Mouse (Mus musculus) intestine, embryonic 16.5 days (tissue): Measurements from ENCODE around the gene Elp5. TPM values are rescaled to one million over a fixed set of nuclear protein-coding genes. Genes with fewer than 3 reads are reported as not detected.
A peak's percentile ranks its signal among the peaks of the same experiment; 100 is the strongest.

Experiments
- ATAC-seq: fragments of 200-750 bp; cut with Nextera tagmentation; 2 replicates; pipeline ENCODE4 v1.8.0; 2017; ENCODE audit warnings: moderate TSS enrichment, moderate library complexity
- H3K27ac ChIP-seq: fragments of 300-500 bp; sonication (generic); 2 replicates; pipeline ENCODE4 v1.5.1; 2014; ENCODE audit warnings: mild to moderate bottlenecking, low read length
- H3K27me3 ChIP-seq: fragments of 300-500 bp; sonication (generic); replicated peaks from 2 replicates; pipeline ENCODE4 v1.6.1; 2014; ENCODE audit warnings: low read length, control low read depth, mixed read lengths; ENCODE audit not compliant: control insufficient read depth, insufficient read depth
- H3K36me3 ChIP-seq: fragments of 300-500 bp; sonication (generic); 2 replicates; pipeline ENCODE4 v1.6.1; 2014; ENCODE audit warnings: low read length, control low read depth; ENCODE audit not compliant: control insufficient read depth, insufficient read depth
- H3K4me1 ChIP-seq: fragments of 300-500 bp; sonication (generic); 2 replicates; pipeline ENCODE4 v1.6.1; 2014; ENCODE audit warnings: low read length, control low read depth, mixed read lengths; ENCODE audit not compliant: control insufficient read depth, insufficient read depth
- H3K4me2 ChIP-seq: fragments of 300-500 bp; sonication (generic); 2 replicates; pipeline ENCODE4 v1.6.1; 2014; ENCODE audit warnings: low read depth, low read length, control low read depth
- H3K4me3 ChIP-seq: fragments of 300-500 bp; sonication (generic); 2 replicates; pipeline ENCODE4 v1.5.1; 2014; ENCODE audit warnings: mild to moderate bottlenecking, low read length
- H3K9ac ChIP-seq: fragments of 300-500 bp; sonication (generic); 2 replicates; pipeline ENCODE4 v1.6.1; 2014; ENCODE audit warnings: low read depth, low read length
- H3K9me3 ChIP-seq: fragments of 300-500 bp; sonication (generic); 2 replicates; pipeline ENCODE4 v1.6.1; 2016; ENCODE audit warnings: low read length, control low read depth; ENCODE audit not compliant: control insufficient read depth
- WGBS: fragments of 180-500 bp; shearing (Covaris S2); extraction: QIAGEN DNeasy Blood & Tissue Kit; methylation state at CpG from one replicate; pipeline ENCODE4 v1.1.7; 2014; 5-methylcytosine and 5-hydroxymethylcytosine counted together
- polyA plus RNA-seq: library from polyadenylated mRNA; unstranded; fragments of >200 nt; fragmentation: Nextera tagmentation; extraction: Ambion mirVana; gene quantifications from 2 replicates; pipeline ENCODE4 v1.2.1, GENCODE M21; 2015

Gene Elp5
- polyA plus RNA-seq, 1 experiment from 2014 or later: 106 TPM

GRCm38 (mm10) chr11:69936714-69937347 is 45.5 kb downstream of the Elp5 start:
- Histone ChIP-seq H3K4me3 (no peak overlapping the region), H3K27ac (no peak overlapping the region), H3K27me3 (0 out of 2 replicates have a peak, but pooled peaks cover 3% of the 10 kb centered on the region), H3K4me2 (peak overlapping the region; percentile 100), H3K9ac (0 out of 2 replicates have a peak overlapping the region, but pooled peaks have one; percentile 22), H3K9me3 (no peaks in the 10 kb centered on the region), H3K36me3 (no peaks in the 10 kb centered on the region), H3K4me1 (peaks cover 35% of the 10 kb centered on the region)
- WGBS: 28% methylated on average over 9 of the region's 9 CpGs
- no peak for ATAC-seq

GRCm38 (mm10) chr11:69936156-69936555 is 46.2 kb downstream of the Elp5 start:
- Histone ChIP-seq H3K9me3 (no peaks in the 10 kb centered on the region), H3K4me3 (peak overlapping the region; percentile 55), H3K4me1 (peaks cover 35% of the 10 kb centered on the region), H3K27me3 (0 out of 2 replicates have a peak, but pooled peaks cover 3% of the 10 kb centered on the region), H3K27ac (no peak overlapping the region), H3K4me2 (peak overlapping the region; percentile 100), H3K36me3 (no peaks in the 10 kb centered on the region), H3K9ac (peak overlapping the region; percentile 67)
- WGBS: 1% methylated on average over 30 of the region's 30 CpGs
- no peak; the same call in 1 of the 2 replicates for ATAC-seq

- peak within 1 kb of the TSS; percentile 100 for H3K4me2 ChIP-seq
- no peaks in the 10 kb centered on the region for H3K9me3 ChIP-seq
- peak within 1 kb of the TSS; percentile 55 for H3K4me3 ChIP-seq
- peak within 1 kb of the TSS; percentile 67 for H3K9ac ChIP-seq
- no peak within 1 kb of the TSS for H3K27ac ChIP-seq
- no peaks in the 10 kb centered on the region for H3K36me3 ChIP-seq
- H3K4me1 ChIP-seq: peaks cover 35% of the 10 kb centered on the region
- 1% methylated on average over 53 of the region's 62 CpGs for WGBS
- 0 out of 2 replicates have a peak, but pooled peaks cover 3% of the 10 kb centered on the region for H3K27me3 ChIP-seq
- ATAC-seq: peak; percentile 87
These were observed 47.0 kb downstream of the Elp5 start, which contains the start of gene Ybx2 for GRCm38 (mm10) chr11:69935137-69935879. Ybx2 (plus strand) TSS chr11:69935796.

GRCm38 (mm10) chr11:69934681-69935080 is 47.6 kb downstream of the Elp5 start:
- Histone ChIP-seq H3K4me1 (peaks cover 35% of the 10 kb centered on the region), H3K4me3 (no peak overlapping the region; the same call in 1 of the 2 replicates), H3K27me3 (0 out of 2 replicates have a peak, but pooled peaks cover 3% of the 10 kb centered on the region), H3K9ac (no peak overlapping the region; the same call in 1 of the 2 replicates), H3K27ac (no peak overlapping the region), H3K4me2 (no peak overlapping the region; the same call in 1 of the 2 replicates), H3K9me3 (no peaks in the 10 kb centered on the region), H3K36me3 (no peaks in the 10 kb centered on the region)
- no peak for ATAC-seq
- WGBS: 16% methylated on average over 6 of the region's 6 CpGs

- H3K9me3 ChIP-seq: no peaks in the 10 kb centered on the region
- peak overlapping the region; percentile 50 for H3K4me2 ChIP-seq
- H3K27me3 ChIP-seq: 0 out of 2 replicates have a peak, but pooled peaks cover 3% of the 10 kb centered on the region
- H3K9ac ChIP-seq: no peak overlapping the region
- 2% methylated on average over 18 of the region's 18 CpGs for WGBS
- peak; percentile 45 for ATAC-seq
- peak overlapping the region; percentile 29 for H3K4me3 ChIP-seq
- peaks cover 35% of the 10 kb centered on the region for H3K4me1 ChIP-seq
- no peak overlapping the region for H3K27ac ChIP-seq
- no peaks in the 10 kb centered on the region for H3K36me3 ChIP-seq
These were observed 48.1 kb downstream of the Elp5 start for GRCm38 (mm10) chr11:69934169-69934568.

GRCm38 (mm10) chr11:69933066-69933465 is 49.3 kb downstream of the Elp5 start:
- Histone ChIP-seq H3K9me3 (no peaks in the 10 kb centered on the region), H3K9ac (no peak overlapping the region), H3K36me3 (no peaks in the 10 kb centered on the region), H3K27ac (no peak overlapping the region), H3K4me2 (no peak overlapping the region), H3K4me3 (no peak overlapping the region), H3K27me3 (0 out of 2 replicates have a peak, but pooled peaks cover 3% of the 10 kb centered on the region), H3K4me1 (peaks cover 31% of the 10 kb centered on the region)
- 69% methylated on average over 4 of the region's 4 CpGs for WGBS
- no peak for ATAC-seq

GRCm38 (mm10) chr11:69932254-69932653 is 50.1 kb downstream of the Elp5 start:
- no peak overlapping the region for H3K4me3 ChIP-seq
- no peaks in the 10 kb centered on the region for H3K9me3 ChIP-seq
- H3K9ac ChIP-seq: no peak overlapping the region
- H3K4me1 ChIP-seq: peaks cover 24% of the 10 kb centered on the region
- H3K4me2 ChIP-seq: no peak overlapping the region
- no peak for ATAC-seq
- H3K27ac ChIP-seq: no peak overlapping the region
- no peaks in the 10 kb centered on the region for H3K36me3 ChIP-seq
- 45% methylated on average over 3 of the region's 3 CpGs for WGBS
- H3K27me3 ChIP-seq: no peaks in the 10 kb centered on the region

GRCm38 (mm10) chr11:69931769-69932168 is 50.5 kb downstream of the Elp5 start:
- no peak for ATAC-seq
- no peak overlapping the region for H3K9ac ChIP-seq

GRCm38 (mm10) chr11:69930967-69931537 is 51.3 kb downstream of the Elp5 start:
- Histone ChIP-seq H3K27ac (no peak overlapping the region), H3K4me1 (peaks cover 13% of the 10 kb centered on the region), H3K27me3 (no peaks in the 10 kb centered on the region), H3K4me3 (no peak overlapping the region), H3K9me3 (no peaks in the 10 kb centered on the region), H3K9ac (no peak overlapping the region), H3K36me3 (no peaks in the 10 kb centered on the region), H3K4me2 (no peak overlapping the region)
- WGBS: 70% methylated on average over 3 of the region's 3 CpGs
- no peak for ATAC-seq

More at GRCm38 (mm10) chr11:69931769-69932168, 50.5 kb downstream of the Elp5 start:
- Histone ChIP-seq H3K9me3 (no peaks in the 10 kb centered on the region), H3K27me3 (no peaks in the 10 kb centered on the region), H3K4me1 (peaks cover 19% of the 10 kb centered on the region), H3K27ac (no peak overlapping the region), H3K4me3 (no peak overlapping the region), H3K4me2 (no peak overlapping the region), H3K36me3 (no peaks in the 10 kb centered on the region)
- WGBS: 74% methylated on average over 8 of the region's 8 CpGs
